Mouse (Mus musculus): ENCODE data around the gene Snapin. TPM values are rescaled to one million over a fixed set of nuclear protein-coding genes. Genes with fewer than 3 reads are reported as not detected.

Snapin gene
- total and polyA plus RNA-seq, 2 experiments from 2014 or later: 49.7 to 102 TPM

DNA sequence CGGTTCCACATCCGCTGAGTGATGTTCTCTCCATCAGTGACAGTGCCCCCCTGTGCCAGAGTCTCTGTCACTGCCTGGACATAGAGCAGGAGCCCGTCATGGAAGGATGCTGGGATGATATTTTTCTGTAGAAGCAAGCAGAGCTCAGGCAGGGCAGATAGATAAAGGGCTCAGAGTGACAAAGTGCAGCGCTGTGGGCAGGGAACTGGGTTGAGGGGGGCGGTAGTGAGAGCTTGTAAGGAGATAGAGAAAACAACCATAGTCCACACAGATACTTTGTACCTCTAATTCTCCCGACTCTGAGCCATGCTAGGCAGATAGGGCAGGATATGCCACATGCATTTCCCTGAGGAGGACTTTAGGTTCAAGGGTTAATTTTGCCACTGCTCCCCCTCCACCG lies 28.3 kb downstream of the Snapin start:
- ATAC-seq: no peak
- no peak overlapping the region for H3K27ac ChIP-seq
- no peaks in the 10 kb centered on the region for H3K9me3 ChIP-seq (ENCODE audit: low read length)
- H3K27me3 ChIP-seq (ENCODE audit: insufficient read depth, low read length): peaks cover 3% of the 10 kb centered on the region
- whole genome bisulfite sequencing: 28% methylated on average over 7 of the region's 7 CpGs
- H3K4me1 ChIP-seq (ENCODE audit: insufficient read depth, low read length): no peaks in the 10 kb centered on the region
- no peaks in the 10 kb centered on the region for H3K36me3 ChIP-seq (ENCODE audit: insufficient read depth, low read length)
- H3K4me3 ChIP-seq (ENCODE audit: low read length): no peak overlapping the region
- H3K9ac ChIP-seq (replicated peaks; ENCODE audit: low read length): no peak overlapping the region
- DNase-seq (ENCODE audit: low spot score): no peak
- no peak overlapping the region for H3K4me2 ChIP-seq (ENCODE audit: low read depth, low read length)
- TF ChIP-seq CTCF (IDR thresholded peaks at IDR 0.05; ENCODE audit: low read depth): no peak

DNA sequence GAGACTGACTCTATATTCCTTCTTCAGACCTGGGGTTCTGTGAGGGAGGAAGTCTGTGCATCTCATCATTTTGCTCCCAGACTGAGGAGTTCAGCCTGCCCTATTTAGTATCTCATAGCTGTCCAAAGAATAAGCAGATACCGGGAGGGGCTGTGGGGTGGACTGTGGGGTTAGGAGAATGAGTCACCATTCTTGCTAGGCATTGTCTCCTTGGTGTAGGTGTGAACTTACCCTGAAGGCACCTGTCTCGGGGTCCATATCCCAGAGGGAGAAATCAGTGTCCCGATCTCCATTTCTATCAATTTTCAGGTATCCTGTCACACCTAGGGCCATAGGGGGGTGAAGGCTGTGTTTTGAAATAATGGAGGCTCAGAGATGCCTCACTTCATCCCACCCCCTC lies 28.9 kb downstream of the Snapin start:
- Histone ChIP-seq H3K9ac (replicated peaks; ENCODE audit: low read length) (no peak overlapping the region), H3K4me1 (ENCODE audit: insufficient read depth, low read length) (no peaks in the 10 kb centered on the region), H3K36me3 (ENCODE audit: insufficient read depth, low read length) (no peaks in the 10 kb centered on the region), H3K27me3 (ENCODE audit: insufficient read depth, low read length) (peaks cover 3% of the 10 kb centered on the region), H3K4me3 (ENCODE audit: low read length) (no peak overlapping the region), H3K27ac (no peak overlapping the region), H3K4me2 (ENCODE audit: low read depth, low read length) (no peak overlapping the region), H3K9me3 (ENCODE audit: low read length) (no peaks in the 10 kb centered on the region)
- no peak for ATAC-seq
- no peak for TF ChIP-seq CTCF (IDR thresholded peaks at IDR 0.05; ENCODE audit: low read depth)
- no peak for DNase-seq (ENCODE audit: low spot score)
- WGBS: 93% methylated on average over 3 of the region's 3 CpGs

- no peaks in the 10 kb centered on the region for H3K9me3 ChIP-seq (ENCODE audit: low read length)
- DNase-seq (ENCODE audit: low spot score) (no peak), ATAC-seq (no peak)
- H3K36me3 ChIP-seq (ENCODE audit: insufficient read depth, low read length): no peaks in the 10 kb centered on the region
- no peak overlapping the region for H3K9ac ChIP-seq (replicated peaks; ENCODE audit: low read length)
- no peaks in the 10 kb centered on the region for H3K4me1 ChIP-seq (ENCODE audit: insufficient read depth, low read length)
- H3K27me3 ChIP-seq (ENCODE audit: insufficient read depth, low read length): no peaks in the 10 kb centered on the region; the same call in 1 of the 2 replicates
- H3K27ac ChIP-seq: no peak overlapping the region
- WGBS: 71% methylated on average over 5 of the region's 5 CpGs
- no peak overlapping the region for H3K4me2 ChIP-seq (ENCODE audit: low read depth, low read length)
- no peak for TF ChIP-seq CTCF (IDR thresholded peaks at IDR 0.05; ENCODE audit: low read depth)
- H3K4me3 ChIP-seq (ENCODE audit: low read length): no peak overlapping the region
Measured at GRCm38 (mm10) chr3:90460315-90460714, 30.5 kb downstream of the Snapin start.

DNA sequence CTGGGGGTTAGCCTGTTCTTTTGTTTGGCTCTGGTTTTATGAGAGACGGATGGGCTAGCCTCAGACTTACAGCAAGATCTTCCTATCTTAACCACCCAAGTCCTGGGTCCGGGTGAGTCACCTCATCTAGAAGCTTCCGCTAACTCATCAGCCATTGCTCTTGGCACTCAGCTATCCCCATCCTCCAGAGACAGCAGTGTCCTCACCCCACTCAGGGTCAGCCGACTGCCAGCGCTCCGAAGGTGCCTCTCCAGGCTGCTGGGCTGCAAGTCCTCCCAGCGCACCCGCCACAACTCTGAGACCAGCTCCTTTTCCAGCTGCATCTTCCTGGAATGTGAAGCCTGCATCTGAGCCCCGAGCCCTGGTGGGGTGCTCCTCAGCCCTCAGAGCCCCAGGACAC lies 31.1 kb downstream of the Snapin start:
- H3K4me2 ChIP-seq (ENCODE audit: low read depth, low read length): no peak overlapping the region
- no peak overlapping the region for H3K4me3 ChIP-seq (ENCODE audit: low read length)
- H3K27ac ChIP-seq: no peak overlapping the region
- no peak for DNase-seq (ENCODE audit: low spot score)
- H3K9ac ChIP-seq (replicated peaks; ENCODE audit: low read length): no peak overlapping the region
- no peak for TF ChIP-seq CTCF (IDR thresholded peaks at IDR 0.05; ENCODE audit: low read depth)
- no peaks in the 10 kb centered on the region; the same call in 1 of the 2 replicates for H3K27me3 ChIP-seq (ENCODE audit: insufficient read depth, low read length)
- no peak for ATAC-seq
- H3K36me3 ChIP-seq (ENCODE audit: insufficient read depth, low read length): no peaks in the 10 kb centered on the region
- H3K4me1 ChIP-seq (ENCODE audit: insufficient read depth, low read length): no peaks in the 10 kb centered on the region
- H3K9me3 ChIP-seq (ENCODE audit: low read length): no peaks in the 10 kb centered on the region
- WGBS: 85% methylated on average over 9 of the region's 9 CpGs

DNA sequence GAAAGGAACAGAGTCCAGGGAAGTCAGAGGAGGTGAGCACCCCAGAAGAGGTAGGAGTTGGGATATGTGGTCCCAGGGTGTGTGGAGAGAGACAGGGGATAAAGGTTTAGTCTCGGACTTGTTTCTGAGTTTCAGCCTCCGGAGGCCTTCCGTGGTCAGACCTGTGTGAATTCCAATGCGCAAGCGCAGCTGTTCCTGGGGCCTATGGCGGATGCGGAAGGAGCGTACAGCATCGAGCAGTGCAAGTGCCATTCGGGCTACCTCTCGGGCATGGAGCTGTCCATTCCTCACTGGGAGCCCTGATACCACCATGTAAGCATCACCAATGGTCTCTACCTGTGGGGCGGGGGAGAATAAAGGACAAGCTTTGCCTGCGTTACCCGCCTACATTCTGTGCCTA lies 35.9 kb downstream of the Snapin start:
- DNase-seq (ENCODE audit: low spot score): no peak
- no peaks in the 10 kb centered on the region for H3K27me3 ChIP-seq (ENCODE audit: insufficient read depth, low read length)
- H3K4me3 ChIP-seq (ENCODE audit: low read length): no peak overlapping the region
- H3K4me1 ChIP-seq (ENCODE audit: insufficient read depth, low read length): no peaks in the 10 kb centered on the region
- no peaks in the 10 kb centered on the region for H3K36me3 ChIP-seq (ENCODE audit: insufficient read depth, low read length)
- no peak overlapping the region for H3K9ac ChIP-seq (replicated peaks; ENCODE audit: low read length)
- H3K27ac ChIP-seq: no peak overlapping the region
- no peak for TF ChIP-seq CTCF (IDR thresholded peaks at IDR 0.05; ENCODE audit: low read depth)
- 89% methylated on average over 14 of the region's 14 CpGs for WGBS
- H3K4me2 ChIP-seq (ENCODE audit: low read depth, low read length): no peak overlapping the region
- ATAC-seq: no peak
- no peaks in the 10 kb centered on the region for H3K9me3 ChIP-seq (ENCODE audit: low read length)

DNA sequence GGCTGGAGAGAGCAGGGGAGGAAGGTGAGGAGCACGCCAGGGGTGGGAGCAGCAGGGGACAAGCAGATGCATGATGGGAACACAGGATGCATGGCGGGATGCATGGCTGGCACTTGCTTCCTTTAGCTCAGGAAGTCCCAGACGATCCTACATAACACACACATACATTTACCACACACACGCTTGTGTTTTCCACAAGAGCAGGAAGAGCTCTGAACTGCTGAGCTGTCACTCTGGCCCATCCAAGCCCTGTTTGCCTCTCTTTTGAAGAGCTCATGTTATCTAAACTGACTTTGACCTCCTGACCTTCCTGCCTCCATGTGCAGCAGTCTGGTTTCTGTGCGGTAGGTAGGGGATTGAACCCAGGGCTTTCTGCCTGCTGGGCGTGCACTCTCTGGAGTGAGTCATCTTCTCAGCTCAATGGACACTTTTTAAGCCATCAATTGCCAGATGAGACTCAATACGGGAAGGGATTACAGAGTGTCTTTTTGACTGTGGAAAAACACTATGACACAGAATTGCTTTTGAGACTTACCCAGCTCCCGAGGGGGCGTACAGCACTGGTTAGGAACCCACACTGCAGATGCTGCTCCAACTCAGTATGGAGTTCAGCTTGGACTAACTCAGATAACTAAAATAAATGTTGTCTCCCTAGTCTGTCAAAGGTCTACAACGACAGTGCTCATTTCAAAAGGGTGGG lies 39.3 kb downstream of the Snapin start:
- Histone ChIP-seq H3K4me2 (ENCODE audit: low read depth, low read length) (no peak overlapping the region), H3K4me3 (ENCODE audit: low read length) (no peak overlapping the region), H3K27ac (no peak overlapping the region), H3K9ac (replicated peaks; ENCODE audit: low read length) (no peak overlapping the region), H3K9me3 (ENCODE audit: low read length) (no peaks in the 10 kb centered on the region), H3K4me1 (ENCODE audit: insufficient read depth, low read length) (no peaks in the 10 kb centered on the region), H3K36me3 (ENCODE audit: insufficient read depth, low read length) (no peaks in the 10 kb centered on the region), H3K27me3 (ENCODE audit: insufficient read depth, low read length) (no peaks in the 10 kb centered on the region)
- WGBS: 58% methylated on average over 10 of the region's 10 CpGs
- TF ChIP-seq CTCF (IDR thresholded peaks at IDR 0.05; ENCODE audit: low read depth): no peak
- ATAC-seq (no peak), DNase-seq (ENCODE audit: low spot score) (no peak)

DNA sequence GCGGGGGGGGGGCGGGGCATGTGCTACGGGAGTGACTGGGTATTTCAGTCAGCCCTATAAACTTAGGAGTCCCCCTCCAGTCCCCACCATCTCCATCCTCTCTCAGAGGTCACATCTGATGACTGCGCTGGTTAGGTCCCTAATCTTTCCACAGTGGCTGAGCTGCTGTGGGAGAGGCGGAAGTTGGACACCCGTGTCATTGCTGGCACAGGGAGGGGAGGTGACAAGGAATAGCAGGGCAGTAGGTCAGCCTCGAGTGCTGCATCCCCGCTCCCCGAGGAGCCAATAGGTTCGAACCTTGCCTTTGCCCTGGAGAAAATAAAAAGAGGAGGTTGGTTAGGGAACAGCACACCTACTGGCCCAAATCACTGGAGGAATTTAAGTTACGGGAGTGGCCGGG lies 40.0 kb downstream of the Snapin start:
- no peaks in the 10 kb centered on the region for H3K9me3 ChIP-seq (ENCODE audit: low read length)
- H3K27me3 ChIP-seq (ENCODE audit: insufficient read depth, low read length): no peaks in the 10 kb centered on the region
- no peaks in the 10 kb centered on the region; the same call in 1 of the 2 replicates for H3K4me1 ChIP-seq (ENCODE audit: insufficient read depth, low read length)
- no peaks in the 10 kb centered on the region for H3K36me3 ChIP-seq (ENCODE audit: insufficient read depth, low read length)
- no peak overlapping the region for H3K9ac ChIP-seq (replicated peaks; ENCODE audit: low read length)
- no peak for DNase-seq (ENCODE audit: low spot score)
- H3K27ac ChIP-seq: no peak overlapping the region
- WGBS: 38% methylated on average over 12 of the region's 12 CpGs
- no peak overlapping the region for H3K4me2 ChIP-seq (ENCODE audit: low read depth, low read length)
- TF ChIP-seq CTCF (IDR thresholded peaks at IDR 0.05; ENCODE audit: low read depth): no peak
- H3K4me3 ChIP-seq (ENCODE audit: low read length): no peak overlapping the region
- no peak for ATAC-seq

All from hindbrain, postnatal 0 days (tissue).